Mouse (Mus musculus): ENCODE measurements around the gene Abhd10. TPM values are rescaled to one million over a fixed set of nuclear protein-coding genes. Genes with fewer than 3 reads are reported as not detected.

Abhd10 gene
- 10 to 100 TPM; 15.8 to 17.1 TPM for total RNA-seq (2021)
- 11.5 and 15.8 TPM in 2 replicates for polyA plus RNA-seq (2012; rRNA removed)
- long read RNA-seq, transcript Abhd10-201 (5 exons, 2,848 nt) = major isoform, 7 of 23 reads
- long read RNA-seq, partial matches to known transcripts = 9 of 23 reads
- long read RNA-seq, other reads (novel, unspliced or antisense) = 7 of 23 reads

GRCm38 (mm10) chr16:45742615-45743476 is at the start of gene Abhd10:
Abhd10 (minus strand) TSS chr16:45742955.
- peak within 1 kb of the TSS; percentile 86 for H3K4me3 ChIP-seq
- H3K79me2 ChIP-seq (replicated peaks; ENCODE audit: control insufficient read depth, insufficient read depth, low read length) = no peaks in the 10 kb centered on the region; the same call in 1 of the 2 replicates
- H3K27me3 ChIP-seq (ENCODE audit: control insufficient read depth, insufficient read depth, low read length) = no peaks in the 10 kb centered on the region
- TF ChIP-seq EP300 (IDR thresholded peaks at IDR 0.05; ENCODE audit: insufficient read depth, low read depth, low read length) (no peak), POLR2A (IDR thresholded peaks at IDR 0.05; ENCODE audit: insufficient read depth, low read depth, low read length) (peak; percentile 70)
- H3K27ac ChIP-seq = peak within 1 kb of the TSS; percentile 98
- peaks cover 2% of the 10 kb centered on the region for H3K4me1 ChIP-seq (ENCODE audit: control insufficient read depth, insufficient read depth, low read length)
- DNase-seq = peak; percentile 94 to 96
- H3K36me3 ChIP-seq (ENCODE audit: control insufficient read depth, insufficient read depth, low read length) = peaks cover 2% of the 10 kb centered on the region
- intact Hi-C loops (cut with DNase I) = loop anchor here (5.0 kb wide), 2 partner anchors 224 to 279 kb away; no protein-coding TSS in a partner anchor
- H3K9ac ChIP-seq (ENCODE audit: low read depth, low read length) = peak within 1 kb of the TSS; percentile 89
- WGBS = under 1% methylated on average over 51 of the region's 51 CpGs

DNA sequence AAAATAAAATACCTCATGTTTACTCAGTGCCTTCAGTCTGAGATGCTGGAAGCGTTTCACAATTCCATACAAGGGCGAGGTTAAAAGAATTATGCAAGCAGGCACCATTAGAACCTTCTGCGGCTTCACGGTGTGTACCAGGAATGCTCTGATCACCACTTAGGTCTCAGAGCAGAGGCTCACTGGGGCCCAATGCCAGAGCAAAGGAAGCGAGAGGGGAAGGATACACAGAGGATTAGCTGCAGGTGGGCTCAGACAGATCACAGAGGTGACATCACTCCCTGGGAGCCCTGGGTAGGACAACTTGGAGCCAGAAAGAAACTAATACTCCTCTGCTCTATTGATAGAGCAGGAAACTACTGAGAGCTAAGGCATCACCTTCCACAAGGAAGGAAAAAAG is 48.5 kb upstream of the Abhd10 start:
- H3K36me3 ChIP-seq (ENCODE audit: control insufficient read depth, insufficient read depth, low read length) = peaks cover 17% of the 10 kb centered on the region
- no peak overlapping the region for H3K9ac ChIP-seq (ENCODE audit: low read depth, low read length)
- no peak overlapping the region for H3K27ac ChIP-seq
- no peaks in the 10 kb centered on the region for H3K79me2 ChIP-seq (replicated peaks; ENCODE audit: control insufficient read depth, insufficient read depth, low read length)
- H3K4me3 ChIP-seq = no peak overlapping the region
- peaks cover 8% of the 10 kb centered on the region for H3K4me1 ChIP-seq (ENCODE audit: control insufficient read depth, insufficient read depth, low read length)
- TF ChIP-seq CTCF (IDR thresholded peaks at IDR 0.05) = no peak
- no peak for TF ChIP-seq EP300 (IDR thresholded peaks at IDR 0.05; ENCODE audit: insufficient read depth, low read depth, low read length)
- TF ChIP-seq POLR2A (IDR thresholded peaks at IDR 0.05; ENCODE audit: insufficient read depth, low read depth, low read length) = no peak
- intact Hi-C loops (cut with DNase I) = no loop called here
- H3K27me3 ChIP-seq (ENCODE audit: control insufficient read depth, insufficient read depth, low read length) = no peaks in the 10 kb centered on the region
- 80% methylated on average over 5 of the region's 5 CpGs for WGBS
- DNase-seq = no peak

DNA sequence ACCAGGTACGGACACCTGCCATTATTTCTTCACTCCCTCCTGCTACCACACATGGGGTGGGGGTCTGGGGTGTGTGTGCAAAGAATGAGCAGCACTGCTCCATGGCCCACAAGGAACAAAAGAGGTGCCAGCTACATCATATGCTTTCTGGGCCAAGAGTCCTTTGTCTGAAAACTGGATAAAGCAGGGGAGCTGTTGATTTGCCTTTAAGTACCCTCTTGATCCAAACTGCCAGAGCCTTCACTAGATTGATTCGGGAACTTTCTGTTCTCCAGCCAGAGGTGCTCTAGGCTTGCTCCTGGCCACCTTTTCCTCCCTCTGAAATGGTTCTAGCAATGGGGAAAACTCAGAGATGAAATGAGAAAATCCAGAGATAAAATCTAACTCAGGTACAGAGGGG is 46.6 kb upstream of the Abhd10 start:
- TF ChIP-seq POLR2A (IDR thresholded peaks at IDR 0.05; ENCODE audit: insufficient read depth, low read depth, low read length) = no peak
- TF ChIP-seq CTCF (IDR thresholded peaks at IDR 0.05) = no peak
- no peak for TF ChIP-seq EP300 (IDR thresholded peaks at IDR 0.05; ENCODE audit: insufficient read depth, low read depth, low read length)
- Histone ChIP-seq H3K9ac (ENCODE audit: low read depth, low read length) (no peak overlapping the region), H3K27me3 (ENCODE audit: control insufficient read depth, insufficient read depth, low read length) (no peaks in the 10 kb centered on the region), H3K4me1 (ENCODE audit: control insufficient read depth, insufficient read depth, low read length) (peaks cover 6% of the 10 kb centered on the region), H3K79me2 (replicated peaks; ENCODE audit: control insufficient read depth, insufficient read depth, low read length) (no peaks in the 10 kb centered on the region), H3K4me3 (no peak overlapping the region), H3K27ac (no peak overlapping the region), H3K36me3 (ENCODE audit: control insufficient read depth, insufficient read depth, low read length) (peaks cover 11% of the 10 kb centered on the region)
- DNase-seq = no peak
- WGBS = 88% methylated on average over 2 of the region's 2 CpGs
- intact Hi-C loops (cut with DNase I) = no loop called here

DNA sequence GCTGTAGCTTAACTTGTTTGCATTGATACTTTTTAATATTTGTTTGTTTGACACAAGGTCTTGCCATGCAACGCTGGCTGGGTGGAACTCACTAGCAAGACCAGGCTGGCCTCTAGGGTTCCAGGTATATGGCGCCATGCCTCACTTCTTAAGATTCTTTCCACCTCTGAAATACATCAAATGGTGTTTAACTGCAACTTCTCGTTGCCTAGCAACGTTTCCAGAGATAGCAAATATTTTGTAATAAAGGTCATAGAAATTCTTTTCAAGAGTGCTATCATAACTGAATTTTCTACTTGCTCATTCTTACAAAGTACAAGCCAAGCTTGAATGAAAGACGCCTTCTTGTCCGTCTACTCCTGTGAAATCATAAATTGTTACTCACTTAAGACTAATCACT is 44.9 kb upstream of the Abhd10 start:
- peaks cover 6% of the 10 kb centered on the region for H3K4me1 ChIP-seq (ENCODE audit: control insufficient read depth, insufficient read depth, low read length)
- no peak for TF ChIP-seq POLR2A (IDR thresholded peaks at IDR 0.05; ENCODE audit: insufficient read depth, low read depth, low read length)
- TF ChIP-seq CTCF (IDR thresholded peaks at IDR 0.05) = no peak
- no peak for TF ChIP-seq EP300 (IDR thresholded peaks at IDR 0.05; ENCODE audit: insufficient read depth, low read depth, low read length)
- intact Hi-C loops (cut with DNase I) = loop anchor here (2.0 kb wide), 1 partner anchor 31 kb away; no protein-coding TSS in a partner anchor
- H3K36me3 ChIP-seq (ENCODE audit: control insufficient read depth, insufficient read depth, low read length) = peaks cover 9% of the 10 kb centered on the region
- DNase-seq = no peak
- 81% methylated on average over 6 of the region's 6 CpGs for WGBS
- no peak overlapping the region for H3K27ac ChIP-seq
- H3K4me3 ChIP-seq = no peak overlapping the region
- H3K9ac ChIP-seq (ENCODE audit: low read depth, low read length) = no peak overlapping the region
- no peaks in the 10 kb centered on the region for H3K79me2 ChIP-seq (replicated peaks; ENCODE audit: control insufficient read depth, insufficient read depth, low read length)
- no peaks in the 10 kb centered on the region for H3K27me3 ChIP-seq (ENCODE audit: control insufficient read depth, insufficient read depth, low read length)

DNA sequence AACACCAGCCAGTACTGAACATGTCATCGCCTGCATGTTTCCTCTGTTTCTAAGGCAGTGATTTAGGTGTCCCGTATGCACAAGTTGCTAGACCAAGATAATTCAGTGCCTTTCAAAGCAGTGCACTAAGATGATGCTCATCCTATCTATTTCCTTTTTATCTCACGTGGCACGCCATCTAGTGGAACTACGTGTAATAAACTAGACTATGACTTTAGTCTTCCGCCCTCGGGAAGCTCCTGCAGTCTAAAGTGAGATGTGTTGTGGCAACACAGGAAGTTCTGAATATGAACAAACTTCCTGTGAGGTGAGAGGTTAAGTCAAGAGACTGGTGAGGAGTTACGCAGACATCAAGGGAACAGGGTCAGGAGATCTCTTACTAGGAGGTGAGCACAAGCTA is 43.9 kb upstream of the Abhd10 start:
- H3K79me2 ChIP-seq (replicated peaks; ENCODE audit: control insufficient read depth, insufficient read depth, low read length) = no peaks in the 10 kb centered on the region
- H3K4me1 ChIP-seq (ENCODE audit: control insufficient read depth, insufficient read depth, low read length) = peaks cover 6% of the 10 kb centered on the region
- H3K27me3 ChIP-seq (ENCODE audit: control insufficient read depth, insufficient read depth, low read length) = no peaks in the 10 kb centered on the region
- peaks cover 9% of the 10 kb centered on the region for H3K36me3 ChIP-seq (ENCODE audit: control insufficient read depth, insufficient read depth, low read length)
- H3K27ac ChIP-seq = peak overlapping the region; percentile 6; the same call in 1 of the 2 replicates
- peak; percentile 67 for TF ChIP-seq CTCF (IDR thresholded peaks at IDR 0.05)
- no peak for TF ChIP-seq POLR2A (IDR thresholded peaks at IDR 0.05; ENCODE audit: insufficient read depth, low read depth, low read length)
- WGBS = 24% methylated on average over 8 of the region's 8 CpGs
- H3K9ac ChIP-seq (ENCODE audit: low read depth, low read length) = no peak overlapping the region
- DNase-seq = peak in 1 of 2 experiments; percentile 11
- intact Hi-C loops (cut with DNase I) = loop anchor here (2.0 kb wide), 1 partner anchor 30 kb away; no protein-coding TSS in a partner anchor
- no peak overlapping the region for H3K4me3 ChIP-seq

- Histone ChIP-seq H3K79me2 (replicated peaks; ENCODE audit: control insufficient read depth, insufficient read depth, low read length) (no peaks in the 10 kb centered on the region), H3K27ac (no peak overlapping the region), H3K36me3 (ENCODE audit: control insufficient read depth, insufficient read depth, low read length) (peaks cover 9% of the 10 kb centered on the region), H3K4me1 (ENCODE audit: control insufficient read depth, insufficient read depth, low read length) (no peaks in the 10 kb centered on the region; the same call in 1 of the 2 replicates), H3K9ac (ENCODE audit: low read depth, low read length) (no peak overlapping the region), H3K4me3 (no peak overlapping the region), H3K27me3 (ENCODE audit: control insufficient read depth, insufficient read depth, low read length) (no peaks in the 10 kb centered on the region)
- TF ChIP-seq CTCF (IDR thresholded peaks at IDR 0.05) (no peak), EP300 (IDR thresholded peaks at IDR 0.05; ENCODE audit: insufficient read depth, low read depth, low read length) (no peak), POLR2A (IDR thresholded peaks at IDR 0.05; ENCODE audit: insufficient read depth, low read depth, low read length) (no peak)
- WGBS = 47% methylated on average over 6 of the region's 6 CpGs
- DNase-seq = no peak
- intact Hi-C loops (cut with DNase I) = no loop called here
Measured at GRCm38 (mm10) chr16:45780001-45780400, 37.2 kb upstream of the Abhd10 start.

Data from heart, adult 2 months (tissue).